Mouse (Mus musculus) hindbrain, embryonic 14.5 days (tissue): ENCODE measurements around the gene Jmjd4. TPM values are rescaled to one million over a fixed set of nuclear protein-coding genes. Genes with fewer than 3 reads are reported as not detected.

ENCODE experiments used
- ATAC-seq: fragments of 200-750 bp; cut with Nextera tagmentation; 2 replicates; pipeline ENCODE4 v1.8.0; 2017; ENCODE audit warnings: moderate number of reproducible peaks, mild to moderate bottlenecking, moderate TSS enrichment, moderate library complexity; ENCODE audit not compliant: low FRiP score
- DNase-seq: peaks from one replicate; pipeline ENCODE4 v3.0.0-alpha.2; 2015; ENCODE audit warnings: low spot score
- H3K27ac ChIP-seq: fragments of 300-500 bp; sonication (generic); 2 replicates; pipeline ENCODE4 v1.5.1; 2014; ENCODE audit warnings: mild to moderate bottlenecking, moderate library complexity
- H3K27me3 ChIP-seq: fragments of 300-500 bp; sonication (generic); 2 replicates; pipeline ENCODE4 v1.6.1; 2014; ENCODE audit warnings: mild to moderate bottlenecking, low read length, mixed read lengths; ENCODE audit not compliant: control insufficient read depth, insufficient read depth
- H3K36me3 ChIP-seq: fragments of 300-500 bp; sonication (generic); replicated peaks from 2 replicates; pipeline ENCODE4 v1.6.1; 2014; ENCODE audit not compliant: control insufficient read depth, insufficient read depth
- H3K4me1 ChIP-seq: fragments of 300-500 bp; sonication (generic); replicated peaks from 2 replicates; pipeline ENCODE4 v1.6.1; 2014; ENCODE audit warnings: antibody characterized with exemption, low read length, mixed read lengths; ENCODE audit not compliant: control insufficient read depth, insufficient read depth
- H3K4me2 ChIP-seq: fragments of 300-500 bp; sonication (generic); replicated peaks from 2 replicates; pipeline ENCODE4 v1.6.1; 2014; ENCODE audit warnings: mild to moderate bottlenecking, moderate library complexity
- H3K4me3 ChIP-seq: fragments of 300-500 bp; sonication (generic); replicated peaks from 2 replicates; pipeline ENCODE4 v1.5.1; 2014; ENCODE audit warnings: mild to moderate bottlenecking, low read length
- H3K9ac ChIP-seq: fragments of 300-500 bp; sonication (generic); 2 replicates; pipeline ENCODE4 v1.6.1; 2014
- H3K9me3 ChIP-seq: fragments of 300-500 bp; sonication (generic); 2 replicates; pipeline ENCODE4 v1.6.1; 2016; ENCODE audit warnings: low read length; ENCODE audit not compliant: control insufficient read depth
- WGBS: fragments of 180-500 bp; shearing (Covaris S2); extraction: QIAGEN DNeasy Blood & Tissue Kit; methylation state at CpG from one replicate; pipeline ENCODE4 v1.1.7; 2014; 5-methylcytosine and 5-hydroxymethylcytosine counted together
- polyA plus RNA-seq: library from polyadenylated mRNA; unstranded; fragments of >200 nt; fragmentation: Nextera tagmentation; extraction: Ambion mirVana; gene quantifications from 2 replicates; pipeline ENCODE4 v1.2.1, GENCODE M21; 2014

Gene Jmjd4
- polyA plus RNA-seq, 1 experiment from 2014 or later: 19.8 TPM

DNA sequence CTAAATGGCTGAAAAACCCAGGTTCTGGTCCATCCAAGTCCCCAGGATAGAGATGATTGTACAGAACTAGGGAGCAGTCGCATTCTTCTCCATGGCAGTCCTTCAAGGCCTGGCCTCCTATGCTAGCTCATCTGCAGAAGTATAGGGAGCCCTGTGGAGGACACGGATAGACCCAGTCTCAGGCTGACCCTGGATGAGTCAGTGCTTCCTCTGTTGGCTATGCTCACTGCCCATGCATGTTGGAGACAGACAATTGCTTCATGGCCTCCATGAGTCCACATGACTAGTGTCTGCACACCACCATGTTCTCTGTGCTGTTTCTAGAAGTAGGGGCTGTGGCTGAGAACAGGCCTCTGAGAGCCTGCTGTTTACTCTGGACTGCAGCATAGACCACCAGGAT, 6.5 kb downstream of the Jmjd4 start:
- no peaks in the 10 kb centered on the region for H3K27me3 ChIP-seq
- peaks cover 2% of the 10 kb centered on the region; the same call in 1 of the 2 replicates for H3K4me1 ChIP-seq
- DNase-seq: no peak
- no peak overlapping the region for H3K4me3 ChIP-seq
- 98% methylated on average over 2 of the region's 2 CpGs for WGBS
- H3K4me2 ChIP-seq: no peak overlapping the region
- no peaks in the 10 kb centered on the region for H3K9me3 ChIP-seq
- no peak overlapping the region for H3K27ac ChIP-seq
- H3K36me3 ChIP-seq: peaks cover 51% of the 10 kb centered on the region
- no peak for ATAC-seq
- H3K9ac ChIP-seq: no peak overlapping the region

DNA sequence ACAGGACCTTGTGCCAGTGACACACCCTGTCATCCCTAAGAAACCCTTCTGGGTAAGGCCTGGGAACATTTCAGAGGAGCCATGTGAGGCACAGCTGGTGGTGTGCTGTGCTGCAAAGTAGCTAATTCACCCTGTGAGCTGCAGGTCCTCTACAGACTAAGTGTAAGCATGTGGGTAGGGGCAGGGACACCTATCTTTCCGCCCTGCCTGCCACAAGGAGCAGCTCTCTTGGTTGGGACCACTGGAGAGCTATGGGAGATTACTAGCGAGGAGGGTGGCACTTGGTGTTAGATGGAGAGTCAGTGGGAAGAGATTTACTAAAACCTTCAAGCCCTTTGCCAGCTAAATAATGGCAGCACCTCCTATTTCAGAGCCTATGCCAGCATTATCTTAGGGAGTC, 7.0 kb downstream of the Jmjd4 start:
- H3K36me3 ChIP-seq: peaks cover 53% of the 10 kb centered on the region
- ATAC-seq: no peak

DNA sequence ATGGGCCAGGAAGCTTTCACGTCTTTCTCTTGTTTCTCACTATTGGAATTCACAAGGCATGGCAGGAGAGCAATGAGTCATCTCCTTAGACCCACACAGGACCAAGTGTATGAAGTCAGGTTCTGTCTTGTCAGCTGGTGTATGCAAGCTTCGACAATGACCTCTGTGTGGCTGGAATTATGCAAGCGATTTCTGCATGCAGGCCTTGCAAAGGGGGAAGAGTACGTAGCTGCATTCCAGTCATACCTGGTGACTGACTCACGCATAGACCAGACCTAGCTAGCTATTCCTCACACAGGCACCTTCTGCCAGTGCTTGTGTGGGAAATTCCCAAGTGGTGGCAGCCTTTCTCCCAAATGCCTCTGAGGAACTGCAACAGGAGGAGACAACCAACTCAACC, 9.1 kb downstream of the Jmjd4 start:
- peaks cover 21% of the 10 kb centered on the region for H3K9me3 ChIP-seq
- WGBS: 69% methylated on average over 5 of the region's 5 CpGs
- no peak overlapping the region for H3K27ac ChIP-seq
- H3K4me2 ChIP-seq: no peak overlapping the region
- no peak for DNase-seq
- H3K9ac ChIP-seq: no peak overlapping the region
- no peaks in the 10 kb centered on the region for H3K4me1 ChIP-seq
- H3K36me3 ChIP-seq: peaks cover 56% of the 10 kb centered on the region
- no peak for ATAC-seq
- no peaks in the 10 kb centered on the region for H3K27me3 ChIP-seq
- no peak overlapping the region for H3K4me3 ChIP-seq

More for the DNA sequence above, 7.0 kb downstream of the Jmjd4 start:
- 98% methylated on average over 2 of the region's 2 CpGs for WGBS
- H3K27ac ChIP-seq: no peak overlapping the region
- H3K27me3 ChIP-seq: no peaks in the 10 kb centered on the region
- no peak overlapping the region for H3K4me3 ChIP-seq
- H3K4me1 ChIP-seq: no peaks in the 10 kb centered on the region
- no peak overlapping the region for H3K4me2 ChIP-seq
- no peak overlapping the region for H3K9ac ChIP-seq
- 0 out of 2 replicates have a peak, but pooled peaks cover under 1% of the 10 kb centered on the region for H3K9me3 ChIP-seq
- DNase-seq: no peak

GRCm38 (mm10) chr11:59460459-59460858, 10.6 kb downstream of the Jmjd4 start:
- Histone ChIP-seq H3K27ac (no peak overlapping the region), H3K4me1 (no peaks in the 10 kb centered on the region), H3K36me3 (peaks cover 56% of the 10 kb centered on the region), H3K9ac (no peak overlapping the region), H3K4me2 (no peak overlapping the region), H3K27me3 (no peaks in the 10 kb centered on the region), H3K9me3 (peaks cover 36% of the 10 kb centered on the region), H3K4me3 (no peak overlapping the region)
- 96% methylated on average over 2 of the region's 2 CpGs for WGBS
- DNase-seq (no peak), ATAC-seq (no peak)

- Histone ChIP-seq H3K4me3 (peak overlapping the region; percentile 76), H3K4me2 (peak overlapping the region; percentile 67), H3K9me3 (0 out of 2 replicates have a peak, but pooled peaks cover 2% of the 10 kb centered on the region), H3K27me3 (no peaks in the 10 kb centered on the region), H3K9ac (peak overlapping the region; percentile 83), H3K36me3 (no peaks in the 10 kb centered on the region), H3K4me1 (0 out of 2 replicates have a peak, but pooled peaks cover 11% of the 10 kb centered on the region), H3K27ac (peak overlapping the region; percentile 77)
- ATAC-seq: peak; percentile 85
- DNase-seq: no peak
- 6% methylated on average over 37 of the region's 37 CpGs for WGBS
These were observed 21.8 kb downstream of the Jmjd4 start for GRCm38 (mm10) chr11:59471413-59472325.

- peak within 1 kb of the TSS; percentile 77 for H3K27ac ChIP-seq
- H3K4me2 ChIP-seq: peak within 1 kb of the TSS; percentile 67
- H3K4me3 ChIP-seq: peak within 1 kb of the TSS; percentile 76
- DNase-seq (peak; percentile 93), ATAC-seq (peak; percentile 93)
- H3K9me3 ChIP-seq: no peaks in the 10 kb centered on the region
- H3K27me3 ChIP-seq: no peaks in the 10 kb centered on the region
- H3K4me1 ChIP-seq: 0 out of 2 replicates have a peak, but pooled peaks cover 11% of the 10 kb centered on the region
- H3K9ac ChIP-seq: peak within 1 kb of the TSS; percentile 83
- WGBS: under 1% methylated on average over 19 of the region's 19 CpGs
- H3K36me3 ChIP-seq: no peaks in the 10 kb centered on the region
These were observed 22.5 kb downstream of the Jmjd4 start, which contains the start of gene Zfp867 for GRCm38 (mm10) chr11:59472326-59472677. TSS of gene Zfp867 (minus strand) at chr11:59472474.

DNA sequence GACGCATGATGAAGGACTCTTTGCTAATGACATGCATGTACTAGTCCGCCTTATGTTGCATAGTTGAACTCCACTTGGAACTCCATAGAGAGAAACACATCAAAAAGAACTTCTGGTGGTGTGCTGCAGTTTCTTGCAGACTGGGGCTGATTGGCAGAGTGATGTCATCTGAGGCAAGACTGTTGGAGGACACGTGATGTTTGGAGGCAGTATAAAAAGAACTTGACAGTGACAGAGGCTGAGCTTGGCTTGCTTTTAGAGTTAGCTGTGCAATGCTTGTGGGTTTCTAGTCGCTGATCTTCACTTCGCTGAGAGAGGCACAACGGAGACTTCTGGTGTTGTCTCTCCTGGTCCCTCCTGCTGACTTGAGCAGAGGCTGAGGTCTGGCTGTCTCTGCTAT, 27.4 kb downstream of the Jmjd4 start:
- no peaks in the 10 kb centered on the region for H3K27me3 ChIP-seq
- no peaks in the 10 kb centered on the region for H3K36me3 ChIP-seq
- no peak overlapping the region for H3K9ac ChIP-seq
- no peak overlapping the region for H3K27ac ChIP-seq
- no peak for ATAC-seq
- no peaks in the 10 kb centered on the region for H3K9me3 ChIP-seq
- H3K4me3 ChIP-seq: no peak overlapping the region
- H3K4me2 ChIP-seq: no peak overlapping the region
- no peak for DNase-seq
- WGBS: 72% methylated on average over 6 of the region's 6 CpGs
- H3K4me1 ChIP-seq: no peaks in the 10 kb centered on the region

DNA sequence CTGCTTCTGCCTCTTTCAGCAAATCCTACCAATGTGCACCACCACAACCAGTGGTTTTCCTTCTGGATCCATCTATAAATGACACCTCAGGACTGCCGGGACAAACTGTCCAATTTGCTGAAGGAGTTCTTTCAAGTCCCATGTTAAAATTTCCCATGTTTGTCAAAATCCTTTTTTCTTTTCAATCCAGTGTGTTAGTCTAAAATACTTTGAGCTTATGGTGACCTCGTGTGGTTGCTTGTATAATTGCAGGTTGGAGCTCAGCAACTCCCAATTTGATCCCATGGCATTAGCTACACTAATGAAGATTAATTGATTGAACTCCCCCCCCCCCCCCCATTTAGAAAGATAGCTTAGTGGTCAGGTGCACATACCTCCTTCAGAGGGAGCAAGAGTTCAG, 33.4 kb downstream of the Jmjd4 start:
- no peaks in the 10 kb centered on the region for H3K27me3 ChIP-seq
- no peak overlapping the region for H3K27ac ChIP-seq
- peak; percentile 90 for DNase-seq
- H3K9me3 ChIP-seq: no peaks in the 10 kb centered on the region
- no peak overlapping the region for H3K4me2 ChIP-seq
- no peaks in the 10 kb centered on the region for H3K4me1 ChIP-seq
- H3K36me3 ChIP-seq: peaks cover 27% of the 10 kb centered on the region
- H3K4me3 ChIP-seq: no peak overlapping the region
- WGBS: 17% methylated on average over 2 of the region's 2 CpGs
- no peak for ATAC-seq
- H3K9ac ChIP-seq: no peak overlapping the region

DNA sequence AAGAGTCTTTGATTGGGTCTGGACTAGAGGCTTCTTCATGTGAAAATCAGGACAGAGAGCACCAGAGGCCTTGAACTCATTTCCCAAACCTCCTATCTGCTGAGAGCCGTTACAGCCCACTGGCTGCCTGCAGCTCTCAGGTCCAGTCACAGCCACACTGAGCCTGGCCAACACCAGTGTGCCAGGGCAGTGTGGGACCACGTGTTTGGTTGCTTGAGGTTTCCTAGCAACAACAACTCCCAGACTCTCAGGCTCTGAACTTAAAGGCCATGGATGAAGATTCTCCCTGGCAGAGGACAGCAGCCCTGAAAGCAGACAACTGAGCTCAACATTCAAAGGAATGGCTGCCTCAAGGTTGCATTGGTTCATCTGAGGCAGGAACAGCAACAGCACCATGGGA, 35.8 kb downstream of the Jmjd4 start:
- ATAC-seq: no peak
- peaks cover 50% of the 10 kb centered on the region for H3K36me3 ChIP-seq
- 46% methylated on average over 2 of the region's 2 CpGs for WGBS

More for the DNA sequence above, 35.8 kb downstream of the Jmjd4 start:
- no peak overlapping the region for H3K4me3 ChIP-seq
- no peak for DNase-seq
- no peak overlapping the region for H3K9ac ChIP-seq
- H3K27ac ChIP-seq: no peak overlapping the region
- no peaks in the 10 kb centered on the region for H3K9me3 ChIP-seq
- no peak overlapping the region for H3K4me2 ChIP-seq
- no peaks in the 10 kb centered on the region for H3K27me3 ChIP-seq
- no peaks in the 10 kb centered on the region for H3K4me1 ChIP-seq
